In the genomic region with DNA sequence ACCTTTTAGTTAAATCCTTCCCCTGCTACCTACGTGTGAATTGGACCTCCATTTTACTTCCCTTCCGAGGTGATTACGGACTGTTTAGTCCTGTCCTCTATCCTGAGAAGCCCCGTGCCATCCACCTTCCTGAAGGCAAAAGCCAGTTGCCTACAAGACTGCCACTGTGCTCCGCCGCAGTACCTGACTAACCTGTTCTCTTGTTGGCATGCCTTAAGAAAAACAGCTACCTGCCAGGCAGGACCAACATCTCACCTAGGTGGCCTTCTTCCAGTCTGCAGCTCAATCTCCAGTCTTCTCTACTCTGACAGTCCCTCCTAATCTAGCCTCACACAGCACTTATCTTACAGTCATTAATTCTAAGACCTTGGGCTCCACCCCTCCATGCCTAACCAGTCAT, we compare ENCODE assay signal across 16 mouse cellular contexts. TPM values are rescaled to one million over a fixed set of nuclear protein-coding genes. Genes with fewer than 3 reads are reported as not detected.
A peak's percentile ranks its signal among the peaks of the same experiment; 100 is the strongest.
DNase-seq lines count a peak whose midpoint lies in the region; ATAC-seq and TF ChIP-seq lines count a peak whose summit lies in the region.
"Had no signal": no experiment of that assay in that cellular context is flagged by ENCODE, and none has a peak within 500 bp of the region (broad histone marks: within the 10 kb centered on the region; RNA-seq: fewer than 3 reads in every experiment).

No protein-coding gene starts in this region.

- no peaks in the 10 kb centered on the region for H3K9me3 ChIP-seq in stomach, postnatal 0 days (ENCODE audit: control insufficient read depth, low read length)
- H3K9me3 ChIP-seq: forebrain, embryonic 12.5 days had no signal

- no peak overlapping the region for H3K4me3 ChIP-seq in stomach, postnatal 0 days (ENCODE audit: low read depth, low read length)
- H3K4me3 ChIP-seq: forebrain, embryonic 12.5 days; heart, embryonic 12.5 days; hindbrain, embryonic 10.5 days had no signal

- H3K4me2 ChIP-seq in stomach, postnatal 0 days (replicated peaks; ENCODE audit: low read depth) = no peak overlapping the region
- H3K4me2 ChIP-seq: forebrain, embryonic 12.5 days; heart, embryonic 12.5 days; hindbrain, embryonic 14.5 days had no signal

- no peak for TF ChIP-seq EP300 in stomach, postnatal 0 days (optimal IDR thresholded peaks at IDR 0.05)

- no peaks in the 10 kb centered on the region for H3K4me1 ChIP-seq in stomach, postnatal 0 days (replicated peaks; ENCODE audit: control insufficient read depth, insufficient read depth)
- H3K4me1 ChIP-seq: hindbrain, embryonic 10.5 days had no signal

- no peaks in the 10 kb centered on the region for H3K36me3 ChIP-seq in stomach, postnatal 0 days (ENCODE audit: control insufficient read depth, insufficient read depth, low read length)

- no peak for TF ChIP-seq CTCF in stomach, postnatal 0 days (IDR thresholded peaks at IDR 0.05; ENCODE audit: low read depth)

- 81% methylated on average over 6 of the region's 6 CpGs for WGBS in stomach, postnatal 0 days

- H3K27me3 ChIP-seq in stomach, postnatal 0 days (ENCODE audit: control insufficient read depth, insufficient read depth, low read length) = no peaks in the 10 kb centered on the region
- H3K27me3 ChIP-seq: forebrain, embryonic 12.5 days; heart, embryonic 12.5 days had no signal

- ATAC-seq in stomach, postnatal 0 days (ENCODE audit: low FRiP score, low TSS enrichment) = 0 out of 2 replicates have a peak, but pooled peaks have one; percentile 38
- ATAC-seq: forebrain, postnatal 0 days had no signal

- H3K27ac ChIP-seq in stomach, postnatal 0 days (replicated peaks) = peak overlapping the region; percentile 40; the same call in 1 of the 2 replicates
- H3K27ac ChIP-seq: forebrain, embryonic 12.5 days; hindbrain, embryonic 10.5 days; hindbrain, embryonic 14.5 days had no signal

- H3K9ac ChIP-seq in stomach, postnatal 0 days (ENCODE audit: low read length) = no peak overlapping the region
- H3K9ac ChIP-seq: forebrain, embryonic 12.5 days; forebrain, postnatal 0 days; heart, embryonic 12.5 days; hindbrain, embryonic 14.5 days had no signal

- peak; percentile 18 to 59 for DNase-seq in lung, adult 18-20 months
- no peak for DNase-seq in lung, postnatal 10 days
- DNase-seq in urinary bladder, postnatal 14 days (ENCODE audit: low spot score) = peak; percentile 79
- no peak for DNase-seq in urinary bladder, postnatal 10 days (ENCODE audit: low spot score)
- no peak for DNase-seq in stomach, postnatal 0 days (ENCODE audit: low spot score)
- no peak for DNase-seq in adipocyte (ENCODE audit: low spot score)
- DNase-seq: adrenal gland, adult 8-10 months; adrenal gland, postnatal 36 days; cerebellum, adult 2 months; cerebellum, postnatal 10 days; forebrain, postnatal 0 days; gastrocnemius, postnatal 25 days had no signal

RNA-seq across cellular contexts. Expression of gene Ide, which starts 15.7 kb away (rescaled TPM):
- polyA plus RNA-seq in stomach, postnatal 0 days (2015; fragmentation: Nextera tagmentation; extraction: Ambion mirVana) = 213 and 221 TPM in 2 replicates

RNA-seq across cellular contexts. Expression of gene Kif11, which starts 22.9 kb away (rescaled TPM):
- 7.4 and 10.3 TPM in 2 replicates for polyA plus RNA-seq in stomach, postnatal 0 days (2015; fragmentation: Nextera tagmentation; extraction: Ambion mirVana)

Comparison
In these comparisons a context has a peak if more than half of its experiments do, and no peak if none do; other contexts are left out.
1. DNase-seq: peak in lung, adult 18-20 months (2 of 2) and urinary bladder, postnatal 14 days (single experiment); none in lung, postnatal 10 days (single experiment), urinary bladder, postnatal 10 days (single experiment), stomach, postnatal 0 days (single experiment) and adipocyte (single experiment).